Mouse (Mus musculus): ENCODE data around the gene Atp2c2.
A peak's percentile ranks its signal among the peaks of the same experiment; 100 is the strongest.

Gene Atp2c2

GRCm38 (mm10) chr8:119784141-119784574 lies 84.3 kb downstream of the Atp2c2 start:
- DNase-seq (ENCODE audit: low spot score in 2 of 2): peak; percentile 46 to 70

- no peak for DNase-seq (ENCODE audit: low spot score in 2 of 2)
Observed at GRCm38 (mm10) chr8:119784676-119785075, 84.9 kb downstream of the Atp2c2 start.

GRCm38 (mm10) chr8:119785764-119786405 lies 86.1 kb downstream of the Atp2c2 start:
- DNase-seq (ENCODE audit: low spot score in 2 of 2): no peak

- DNase-seq (ENCODE audit: low spot score in 2 of 2): no peak
Observed at GRCm38 (mm10) chr8:119786871-119787270, 87.1 kb downstream of the Atp2c2 start.

GRCm38 (mm10) chr8:119787341-119787740 lies 87.5 kb downstream of the Atp2c2 start:
- no peak for DNase-seq (ENCODE audit: low spot score in 2 of 2)

- DNase-seq (ENCODE audit: low spot score in 2 of 2): no peak
Observed at GRCm38 (mm10) chr8:119788607-119789381, 89.0 kb downstream of the Atp2c2 start.

GRCm38 (mm10) chr8:119789581-119789980 lies 89.8 kb downstream of the Atp2c2 start:
- DNase-seq (ENCODE audit: low spot score in 2 of 2): no peak

GRCm38 (mm10) chr8:119791804-119792704 lies 92.2 kb downstream of the Atp2c2 start:
- no peak for DNase-seq (ENCODE audit: low spot score in 2 of 2)

GRCm38 (mm10) chr8:119794689-119795088 lies 94.9 kb downstream of the Atp2c2 start:
- no peak for DNase-seq (ENCODE audit: low spot score in 2 of 2)

GRCm38 (mm10) chr8:119795651-119796050 lies 95.8 kb downstream of the Atp2c2 start:
- no peak for DNase-seq (ENCODE audit: low spot score in 2 of 2)

- peak; percentile 43 to 84 for DNase-seq (ENCODE audit: low spot score in 2 of 2)
Observed at GRCm38 (mm10) chr8:119798170-119798964, 98.6 kb downstream of the Atp2c2 start.

- DNase-seq (ENCODE audit: low spot score in 2 of 2): no peak
Observed at GRCm38 (mm10) chr8:119798965-119799264, 99.1 kb downstream of the Atp2c2 start.

GRCm38 (mm10) chr8:119801168-119801567 lies 101.4 kb downstream of the Atp2c2 start:
- DNase-seq (ENCODE audit: low spot score in 2 of 2): no peak

GRCm38 (mm10) chr8:119802592-119802991 lies 102.8 kb downstream of the Atp2c2 start:
- no peak for DNase-seq (ENCODE audit: low spot score in 2 of 2)

- no peak for DNase-seq (ENCODE audit: low spot score in 2 of 2)
Observed at GRCm38 (mm10) chr8:119805275-119805674, 105.5 kb downstream of the Atp2c2 start.

- peak in 1 of 2 experiments; percentile 72 for DNase-seq (ENCODE audit: low spot score in 2 of 2)
Observed at GRCm38 (mm10) chr8:119806422-119807263, 106.8 kb downstream of the Atp2c2 start.

Data from spleen, postnatal 10 days (tissue).